Mouse (Mus musculus) liver, adult 2 months (tissue): ENCODE measurements around the gene Mpp2.

ENCODE experiments used
- CTCF ChIP-seq: fragments of 200-500 bp; IDR thresholded peaks from 2 replicates; pipeline ENCODE4 v1.5.1; 2011; ENCODE audit warnings: low read depth, low read length, control low read depth
- POLR2A ChIP-seq: fragments of 200-500 bp; IDR thresholded peaks from 2 replicates; pipeline ENCODE4 v1.6.1; 2011; ENCODE audit warnings: low read length, control low read depth; ENCODE audit not compliant: insufficient read depth; ENCODE audit errors: extremely low read depth

GRCm38 (mm10) chr11:102011510-102011909 lies 76.8 kb downstream of the Mpp2 start:
- TF ChIP-seq POLR2A (no peak), CTCF (no peak)
